18 mouse cellular contexts compared by ENCODE assay signal in the genomic region with DNA sequence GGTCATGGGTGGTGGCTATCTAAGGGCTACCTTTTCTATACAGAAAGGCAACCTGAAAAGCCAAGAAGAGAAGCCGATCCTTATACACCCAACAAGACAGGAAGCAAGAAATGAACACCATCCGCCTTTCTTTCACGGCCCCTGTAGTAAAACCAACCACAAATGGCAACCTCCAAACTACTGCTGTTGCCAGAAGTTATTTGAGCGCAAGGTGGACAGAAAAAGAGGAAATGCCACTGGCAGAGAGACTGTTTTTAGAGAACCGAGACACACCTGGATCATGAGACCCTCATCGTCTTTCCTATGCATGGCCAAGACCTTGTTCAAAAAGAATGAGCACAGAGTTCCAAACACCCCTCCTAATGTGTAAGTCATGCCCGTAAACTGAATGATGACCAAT.
"Had no signal": no experiment of that assay in that cellular context is flagged by ENCODE, and none has a peak within 500 bp of the region (broad histone marks: within the 10 kb centered on the region; RNA-seq: fewer than 3 reads in every experiment).

No protein-coding gene starts in this region.

- H3K36me3 ChIP-seq: neural tube, embryonic 15.5 days had no signal

- DNase-seq: kidney, adult 8-10 months; kidney, postnatal 10 days; kidney, postnatal 36 days; layer of hippocampus, postnatal 36 days; liver, embryonic 13.5 days; lung, adult 2 months; midbrain, embryonic 14.5 days; retina, postnatal 1 day; right cerebral cortex, postnatal 25 days; thymus, adult 2 months; thymus, postnatal 14 days; thymus, postnatal 4 days had no signal

- H3K4me3 ChIP-seq: kidney, embryonic 15.5 days; left cerebral cortex, adult 2 months; liver, embryonic 13.5 days; neural tube, embryonic 12.5 days; neural tube, embryonic 15.5 days had no signal

- H3K27ac ChIP-seq: kidney, embryonic 15.5 days; left cerebral cortex, adult 2 months; liver, embryonic 13.5 days; macrophage; neural tube, embryonic 12.5 days; neural tube, embryonic 15.5 days; stomach, postnatal 0 days had no signal

- H3K27me3 ChIP-seq: kidney, embryonic 15.5 days; liver, embryonic 13.5 days; neural tube, embryonic 12.5 days; neural tube, embryonic 15.5 days had no signal
